Mouse (Mus musculus) limb, embryonic 12.5 days (tissue): ENCODE data around the gene Tshr. TPM values are rescaled to one million over a fixed set of nuclear protein-coding genes. Genes with fewer than 3 reads are reported as not detected.

Experiments used
- ATAC-seq: fragments of 200-750 bp; cut with Nextera tagmentation; 2 replicates; pipeline ENCODE4 v1.8.0; 2017; ENCODE audit warnings: low read depth, moderate TSS enrichment; ENCODE audit not compliant: insufficient number of reproducible peaks, insufficient read depth, low FRiP score, low TSS enrichment
- H3K27ac ChIP-seq: fragments of 300-500 bp; sonication (generic); 2 replicates; pipeline ENCODE4 v1.5.1; 2016; ENCODE audit warnings: mild to moderate bottlenecking, moderate library complexity
- H3K27me3 ChIP-seq: fragments of 300-500 bp; sonication (generic); 2 replicates; pipeline ENCODE4 v1.6.1; 2016; ENCODE audit warnings: mild to moderate bottlenecking, moderate library complexity
- H3K36me3 ChIP-seq: fragments of 300-500 bp; sonication (generic); 2 replicates; pipeline ENCODE4 v1.6.1; 2016; ENCODE audit warnings: mild to moderate bottlenecking, moderate library complexity
- H3K4me1 ChIP-seq: fragments of 300-500 bp; sonication (generic); replicated peaks from 2 replicates; pipeline ENCODE4 v1.6.1; 2016
- H3K4me2 ChIP-seq: fragments of 300-500 bp; sonication (generic); 2 replicates; pipeline ENCODE4 v1.6.1; 2016; ENCODE audit warnings: mild to moderate bottlenecking, moderate library complexity
- H3K4me3 ChIP-seq: fragments of 300-500 bp; sonication (generic); replicated peaks from 2 replicates; pipeline ENCODE4 v1.5.1; 2016; ENCODE audit warnings: mild to moderate bottlenecking
- H3K9ac ChIP-seq: fragments of 300-500 bp; sonication (generic); replicated peaks from 2 replicates; pipeline ENCODE4 v1.6.1; 2016; ENCODE audit warnings: mild to moderate bottlenecking, moderate library complexity
- H3K9me3 ChIP-seq: fragments of 300-500 bp; sonication (generic); 2 replicates; pipeline ENCODE4 v1.6.1; 2016; ENCODE audit warnings: mild to moderate bottlenecking, moderate library complexity
- WGBS: fragments of 180-500 bp; shearing (Covaris S2); methylation state at CpG from one replicate; pipeline ENCODE4 v1.1.7; 2016; 5-methylcytosine and 5-hydroxymethylcytosine counted together
- polyA plus RNA-seq: library from polyadenylated mRNA; unstranded; fragments of >200 nt; fragmentation: Nextera tagmentation; extraction: Ambion mirVana; gene quantifications from 2 replicates; pipeline ENCODE4 v1.2.1, GENCODE M21; 2016

The Tshr gene
- polyA plus RNA-seq, 1 experiment from 2014 or later, result 0.18 TPM

DNA sequence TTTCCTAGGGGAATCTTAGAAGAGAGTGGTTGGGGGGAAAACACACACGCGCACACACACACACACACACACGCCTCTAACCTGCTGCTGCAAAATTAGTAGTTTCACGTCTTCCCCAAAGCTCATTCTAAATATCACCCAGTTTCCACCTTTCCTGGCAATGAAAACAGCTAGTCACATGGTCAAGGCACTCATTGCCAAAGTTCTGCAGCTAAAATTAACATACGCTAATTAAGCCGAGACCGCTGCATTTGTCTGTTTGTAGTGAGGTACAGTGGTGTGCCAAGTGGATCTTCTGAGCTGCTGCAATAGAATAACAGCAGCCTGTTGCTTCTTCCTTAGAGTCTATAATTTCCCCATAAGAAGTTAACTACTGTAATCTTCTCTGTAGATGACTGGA lies 32.5 kb downstream of the Tshr start:
- no peak overlapping the region for H3K4me2 ChIP-seq
- no peak overlapping the region for H3K4me3 ChIP-seq
- no peaks in the 10 kb centered on the region for H3K9me3 ChIP-seq
- no peaks in the 10 kb centered on the region for H3K36me3 ChIP-seq
- H3K27me3 ChIP-seq, result no peaks in the 10 kb centered on the region; the same call in 1 of the 2 replicates
- no peaks in the 10 kb centered on the region for H3K4me1 ChIP-seq
- ATAC-seq, result no peak
- WGBS, result 90% methylated on average over 7 of the region's 7 CpGs
- H3K27ac ChIP-seq, result no peak overlapping the region
- H3K9ac ChIP-seq, result no peak overlapping the region

DNA sequence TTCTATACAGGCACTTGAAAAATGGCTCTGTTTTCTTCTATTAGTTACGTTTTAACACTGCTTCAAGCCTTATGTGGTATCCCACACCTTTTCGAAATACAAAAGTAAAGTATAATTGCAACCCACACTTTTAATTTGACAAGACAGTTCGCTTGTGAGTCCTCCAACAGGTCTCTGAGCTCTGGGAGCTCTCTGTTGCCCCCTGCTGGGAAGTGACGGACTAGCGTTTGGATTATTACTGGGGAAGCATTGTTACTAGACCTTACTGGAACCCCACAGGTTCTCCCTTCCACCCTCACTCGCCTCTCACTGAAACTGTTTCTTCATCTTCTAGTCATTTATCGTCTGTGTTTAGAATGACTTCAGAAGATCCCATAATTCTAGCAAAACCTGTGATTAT lies 34.4 kb downstream of the Tshr start:
- no peaks in the 10 kb centered on the region for H3K9me3 ChIP-seq
- no peak overlapping the region for H3K9ac ChIP-seq
- no peak overlapping the region for H3K27ac ChIP-seq
- H3K4me3 ChIP-seq, result no peak overlapping the region
- H3K4me1 ChIP-seq, result no peaks in the 10 kb centered on the region
- WGBS, result 49% methylated on average over 7 of the region's 7 CpGs
- no peak overlapping the region for H3K4me2 ChIP-seq
- no peaks in the 10 kb centered on the region; the same call in 1 of the 2 replicates for H3K27me3 ChIP-seq
- ATAC-seq, result no peak
- no peaks in the 10 kb centered on the region for H3K36me3 ChIP-seq

DNA sequence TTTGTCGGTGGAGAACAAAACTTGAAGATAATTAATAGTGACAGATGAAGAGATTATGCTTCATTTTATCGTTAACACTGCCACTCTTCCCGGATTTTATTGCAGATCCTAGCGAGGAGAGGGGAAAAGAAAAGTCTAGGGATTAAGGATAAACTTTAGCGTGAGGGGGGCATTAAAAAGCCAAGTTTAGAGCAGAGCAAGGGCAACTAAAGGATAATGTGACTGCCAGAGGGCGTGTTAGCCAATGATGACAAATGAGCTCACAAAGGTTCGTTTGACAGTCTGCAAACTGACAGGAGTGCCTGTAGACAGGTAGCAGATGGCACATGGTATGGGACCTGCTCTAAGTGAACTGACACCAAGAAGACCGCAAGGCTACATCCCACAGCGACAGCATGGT lies 36.9 kb downstream of the Tshr start:
- ATAC-seq, result no peak
- WGBS, result 36% methylated on average over 9 of the region's 9 CpGs

DNA sequence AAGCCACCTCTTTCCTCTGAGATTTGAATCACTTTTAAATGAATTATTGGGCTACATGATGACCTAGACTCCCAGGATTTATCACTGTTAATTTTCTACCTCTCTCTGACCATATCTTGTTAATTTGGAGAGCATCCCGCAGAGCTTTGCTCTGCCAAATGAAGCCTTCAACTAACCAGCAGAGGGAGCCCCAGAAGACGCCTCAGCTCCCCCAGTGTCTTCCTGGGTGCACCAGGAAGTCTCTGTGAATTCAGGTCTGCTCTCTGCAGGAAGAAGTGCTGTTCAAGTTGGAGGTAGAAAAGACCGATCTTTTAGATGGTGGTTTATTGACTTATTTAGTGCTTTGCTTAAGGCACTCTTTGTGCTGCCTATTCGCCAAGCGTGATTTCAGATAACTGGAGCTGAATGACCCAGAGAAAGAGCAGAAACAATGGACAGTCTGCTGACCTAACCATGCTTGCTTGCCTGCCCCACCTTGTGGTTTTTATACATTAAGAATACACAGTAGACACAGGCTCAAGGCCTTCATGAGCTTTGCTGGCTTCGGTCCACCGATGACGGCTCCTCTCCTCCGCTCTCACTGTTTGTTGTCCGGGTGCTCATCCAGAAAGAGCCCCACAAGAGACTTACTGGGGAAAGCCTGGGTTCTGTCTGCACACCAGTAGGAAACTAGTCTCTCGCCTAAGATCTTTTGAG lies 38.9 kb downstream of the Tshr start:
- no peak for ATAC-seq
- H3K27ac ChIP-seq, result no peak overlapping the region
- H3K4me3 ChIP-seq, result no peak overlapping the region
- H3K27me3 ChIP-seq, result peaks cover 2% of the 10 kb centered on the region; the same call in 1 of the 2 replicates
- H3K4me2 ChIP-seq, result no peak overlapping the region
- no peak overlapping the region for H3K9ac ChIP-seq
- no peaks in the 10 kb centered on the region for H3K9me3 ChIP-seq
- no peaks in the 10 kb centered on the region for H3K36me3 ChIP-seq
- H3K4me1 ChIP-seq, result no peaks in the 10 kb centered on the region
- WGBS, result 77% methylated on average over 11 of the region's 11 CpGs

More for the DNA sequence above, 36.9 kb downstream of the Tshr start:
- H3K36me3 ChIP-seq, result no peaks in the 10 kb centered on the region
- H3K9ac ChIP-seq, result no peak overlapping the region
- H3K27ac ChIP-seq, result no peak overlapping the region
- H3K4me2 ChIP-seq, result no peak overlapping the region
- no peak overlapping the region for H3K4me3 ChIP-seq
- no peaks in the 10 kb centered on the region; the same call in 1 of the 2 replicates for H3K27me3 ChIP-seq
- no peaks in the 10 kb centered on the region for H3K4me1 ChIP-seq
- no peaks in the 10 kb centered on the region for H3K9me3 ChIP-seq

DNA sequence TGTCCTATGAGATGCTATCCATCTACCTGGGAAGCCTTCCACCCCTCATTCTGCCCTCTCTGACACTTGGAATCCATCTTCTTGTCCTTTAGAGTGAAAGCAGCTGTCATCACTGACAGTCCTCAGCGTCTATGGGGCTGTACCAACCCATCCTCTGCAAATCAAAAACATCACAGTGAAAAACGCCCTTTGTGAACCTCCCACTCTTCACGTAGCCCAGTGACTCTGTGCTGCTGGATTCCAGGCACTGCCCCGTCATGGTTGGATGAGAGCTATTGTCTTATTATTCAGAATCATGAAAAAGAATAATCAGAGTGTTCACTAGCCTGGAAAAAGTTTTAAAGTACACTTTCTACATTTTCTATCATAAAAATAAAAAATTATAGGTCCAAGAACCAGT lies 42.1 kb downstream of the Tshr start:
- WGBS, result 59% methylated on average over 4 of the region's 4 CpGs
- Histone ChIP-seq H3K4me1 (no peaks in the 10 kb centered on the region), H3K9ac (no peak overlapping the region), H3K4me2 (no peak overlapping the region), H3K27me3 (peaks cover 2% of the 10 kb centered on the region; the same call in 1 of the 2 replicates), H3K27ac (no peak overlapping the region), H3K36me3 (no peaks in the 10 kb centered on the region), H3K9me3 (no peaks in the 10 kb centered on the region), H3K4me3 (no peak overlapping the region)
- no peak for ATAC-seq

DNA sequence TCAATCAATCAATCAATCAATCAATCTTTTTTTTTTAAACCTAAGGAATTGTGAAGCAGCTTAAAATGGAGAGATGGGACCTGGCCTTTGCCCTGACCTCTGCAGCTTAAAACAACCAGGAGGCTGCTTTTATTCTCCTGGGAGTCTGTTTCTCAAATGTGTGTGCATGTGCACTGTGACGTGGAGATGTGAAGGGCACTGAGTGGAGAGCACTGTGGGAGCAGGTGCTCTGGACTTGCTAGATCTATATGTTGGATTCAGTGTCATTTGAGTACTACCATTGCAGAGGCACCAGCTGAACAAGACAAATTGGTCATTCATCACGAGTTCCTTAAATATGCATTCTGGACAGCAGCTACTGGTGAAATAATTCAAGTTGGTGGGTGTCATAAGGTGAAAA lies 42.8 kb downstream of the Tshr start:
- ATAC-seq, result no peak
- WGBS, result 63% methylated on average over 2 of the region's 2 CpGs

DNA sequence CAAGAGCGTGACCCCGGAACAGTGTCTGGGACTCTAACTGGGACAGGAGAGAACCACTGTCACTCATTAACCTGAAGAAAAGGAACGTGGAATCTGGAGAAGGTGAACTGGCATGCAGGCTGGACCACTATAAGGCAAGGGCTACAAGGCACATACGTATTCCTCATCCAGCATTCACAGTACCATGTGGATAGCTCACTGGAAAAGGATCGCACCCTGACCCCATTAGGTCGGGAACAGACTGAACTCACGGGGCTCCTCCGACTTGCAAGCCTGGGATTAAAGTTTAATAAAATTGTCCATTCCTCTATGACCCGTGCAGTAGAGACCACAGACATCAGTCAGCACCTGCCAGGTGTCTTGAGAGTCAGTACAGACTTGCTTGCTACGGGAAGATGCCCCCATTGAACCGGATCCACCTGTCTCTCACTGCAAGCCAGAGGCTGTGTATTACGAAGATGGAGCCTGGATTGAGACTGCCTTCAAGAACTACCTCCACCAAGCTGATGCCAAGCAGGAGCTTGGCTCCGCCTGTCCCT lies 97.9 kb downstream of the Tshr start:
- no peak overlapping the region for H3K27ac ChIP-seq
- 90% methylated on average over 13 of the region's 13 CpGs for WGBS
- H3K9ac ChIP-seq, result no peak overlapping the region
- no peaks in the 10 kb centered on the region for H3K4me1 ChIP-seq
- no peak for ATAC-seq
- H3K27me3 ChIP-seq, result no peaks in the 10 kb centered on the region
- no peak overlapping the region for H3K4me2 ChIP-seq
- H3K36me3 ChIP-seq, result no peaks in the 10 kb centered on the region
- H3K9me3 ChIP-seq, result no peaks in the 10 kb centered on the region
- no peak overlapping the region for H3K4me3 ChIP-seq

More for the DNA sequence above, 42.8 kb downstream of the Tshr start:
- Histone ChIP-seq H3K4me2 (no peak overlapping the region), H3K4me1 (no peaks in the 10 kb centered on the region), H3K36me3 (no peaks in the 10 kb centered on the region), H3K4me3 (no peak overlapping the region), H3K9ac (no peak overlapping the region), H3K9me3 (no peaks in the 10 kb centered on the region), H3K27ac (no peak overlapping the region), H3K27me3 (0 out of 2 replicates have a peak, but pooled peaks cover 2% of the 10 kb centered on the region)

DNA sequence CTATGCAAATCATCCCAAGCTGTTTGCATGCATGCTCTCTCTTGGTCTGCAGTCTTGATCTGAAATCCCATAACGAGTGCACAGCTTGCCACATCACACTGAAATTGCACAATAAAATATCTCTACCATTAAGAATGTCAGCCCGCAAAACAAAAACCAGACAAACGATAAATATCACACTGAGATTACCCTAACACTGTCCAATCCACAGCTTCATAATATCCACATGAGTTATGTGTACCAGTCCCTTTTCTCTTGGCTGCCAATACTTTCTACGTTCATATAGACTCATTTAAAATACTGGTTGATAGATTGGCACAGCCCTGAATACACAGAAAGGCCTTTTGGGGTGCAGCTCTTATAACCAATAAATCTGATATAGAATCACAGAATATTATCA lies 102.0 kb downstream of the Tshr start:
- H3K27me3 ChIP-seq, result no peaks in the 10 kb centered on the region
- H3K4me1 ChIP-seq, result no peaks in the 10 kb centered on the region
- no peak overlapping the region for H3K27ac ChIP-seq
- no peak overlapping the region for H3K4me3 ChIP-seq
- no peak overlapping the region for H3K4me2 ChIP-seq
- no peak overlapping the region for H3K9ac ChIP-seq
- 76% methylated on average over 4 of the region's 4 CpGs for WGBS
- H3K36me3 ChIP-seq, result no peaks in the 10 kb centered on the region
- no peaks in the 10 kb centered on the region for H3K9me3 ChIP-seq
- no peak for ATAC-seq

DNA sequence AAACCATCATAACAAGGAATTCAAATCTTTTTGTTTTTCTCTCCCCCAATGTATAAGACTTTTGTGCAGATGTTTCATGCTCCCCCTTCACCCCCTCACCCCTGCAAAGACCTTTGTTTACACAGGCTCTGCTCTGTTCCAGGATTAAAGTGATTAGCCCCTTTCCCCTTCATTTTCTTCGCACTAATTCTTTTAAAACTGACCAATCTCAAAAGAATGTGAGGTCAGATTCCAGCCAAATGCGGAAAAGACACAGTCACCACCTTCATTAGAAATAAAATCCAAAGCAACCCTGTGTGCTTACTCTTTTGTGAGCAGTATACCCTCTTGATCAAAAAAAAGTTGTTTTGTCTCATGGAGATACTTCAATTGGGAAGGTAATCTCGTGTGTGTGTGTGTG lies 104.0 kb downstream of the Tshr start:
- Histone ChIP-seq H3K4me2 (no peak overlapping the region), H3K4me1 (no peaks in the 10 kb centered on the region), H3K9ac (no peak overlapping the region), H3K36me3 (no peaks in the 10 kb centered on the region), H3K9me3 (no peaks in the 10 kb centered on the region), H3K27ac (no peak overlapping the region), H3K4me3 (no peak overlapping the region), H3K27me3 (no peaks in the 10 kb centered on the region)
- 44% methylated on average over 3 of the region's 3 CpGs for WGBS
- no peak for ATAC-seq

DNA sequence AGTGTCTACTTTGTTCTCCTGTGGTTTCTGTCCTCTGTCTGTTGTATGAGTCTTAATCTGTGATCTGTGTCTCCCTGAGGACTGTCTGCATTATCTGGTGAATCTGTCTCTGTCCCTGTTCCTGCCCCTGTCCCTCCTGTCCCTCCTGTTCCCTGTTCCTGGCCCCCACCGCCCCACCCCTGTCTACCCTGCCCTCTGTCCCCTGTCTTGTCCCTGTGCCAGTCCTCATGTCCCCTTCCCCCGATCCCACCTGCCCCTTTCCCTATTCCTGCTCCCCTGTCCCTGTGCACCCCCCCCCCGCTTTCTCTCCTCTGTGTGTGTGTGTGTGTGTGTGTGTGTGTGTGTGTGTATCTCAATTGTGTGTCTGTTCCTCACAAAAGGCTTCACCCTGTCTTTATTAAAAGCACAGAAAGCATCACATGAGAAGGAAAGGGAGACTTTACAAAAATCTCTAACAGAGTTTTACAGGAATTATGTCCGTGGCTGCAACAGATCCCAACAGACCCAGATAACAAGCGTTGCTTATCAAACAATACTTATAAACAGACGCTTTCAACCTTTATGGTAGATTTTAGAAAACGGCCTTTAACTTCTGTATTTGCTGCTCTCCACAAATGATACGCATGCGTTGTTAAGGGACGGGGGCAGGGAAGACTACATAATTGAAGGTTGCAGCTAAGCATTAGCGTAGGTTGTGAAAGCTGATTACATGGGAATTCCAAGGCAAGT lies 111.3 kb downstream of the Tshr start:
- Histone ChIP-seq H3K4me2 (no peak overlapping the region), H3K27ac (no peak overlapping the region), H3K9ac (no peak overlapping the region; the same call in 1 of the 2 replicates), H3K4me3 (no peak overlapping the region), H3K9me3 (no peaks in the 10 kb centered on the region), H3K4me1 (peaks cover 13% of the 10 kb centered on the region; the same call in 1 of the 2 replicates), H3K27me3 (no peaks in the 10 kb centered on the region), H3K36me3 (no peaks in the 10 kb centered on the region)
- no peak for ATAC-seq
- WGBS, result 50% methylated on average over 11 of the region's 11 CpGs

DNA sequence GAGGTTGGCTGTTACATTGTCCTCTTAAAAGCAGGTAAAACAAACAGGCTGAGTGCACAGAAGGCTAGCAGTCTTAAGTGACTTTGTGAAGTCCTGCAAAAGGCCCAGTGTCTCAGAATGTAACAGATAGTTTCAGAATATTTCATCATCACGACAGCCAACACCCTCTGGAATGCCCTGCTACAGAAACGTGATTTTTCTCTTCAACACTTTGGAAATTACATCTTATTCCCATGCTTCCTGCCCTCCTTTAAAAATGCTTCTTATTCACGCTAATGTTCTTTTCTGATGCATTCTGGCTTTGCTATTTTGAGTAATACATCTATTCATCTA lies 111.8 kb downstream of the Tshr start:
- Histone ChIP-seq H3K9me3 (no peaks in the 10 kb centered on the region), H3K36me3 (no peaks in the 10 kb centered on the region), H3K4me2 (no peak overlapping the region), H3K4me1 (peaks cover 13% of the 10 kb centered on the region; the same call in 1 of the 2 replicates), H3K9ac (no peak overlapping the region), H3K27me3 (no peaks in the 10 kb centered on the region), H3K27ac (no peak overlapping the region), H3K4me3 (no peak overlapping the region)
- WGBS, result 48% methylated on average over 3 of the region's 3 CpGs
- ATAC-seq, result no peak
